Mouse (Mus musculus) CD4-positive, CD25-positive, alpha-beta regulatory T cell, adult 2 months (primary cell): ENCODE results near the gene Obp2b.

Source experiments
- DNase-seq: peaks from one replicate; pipeline ENCODE4 v3.0.0-alpha.2; 2012; ENCODE audit warnings: low read depth, low spot score

Gene Obp2b

GRCm38 (mm10) chr2:25776717-25777116 lies 39.9 kb downstream of the Obp2b start, which contains the start of gene Lcn11:
Lcn11 (plus strand) TSS chr2:25777017.
- DNase-seq, result no peak

DNA sequence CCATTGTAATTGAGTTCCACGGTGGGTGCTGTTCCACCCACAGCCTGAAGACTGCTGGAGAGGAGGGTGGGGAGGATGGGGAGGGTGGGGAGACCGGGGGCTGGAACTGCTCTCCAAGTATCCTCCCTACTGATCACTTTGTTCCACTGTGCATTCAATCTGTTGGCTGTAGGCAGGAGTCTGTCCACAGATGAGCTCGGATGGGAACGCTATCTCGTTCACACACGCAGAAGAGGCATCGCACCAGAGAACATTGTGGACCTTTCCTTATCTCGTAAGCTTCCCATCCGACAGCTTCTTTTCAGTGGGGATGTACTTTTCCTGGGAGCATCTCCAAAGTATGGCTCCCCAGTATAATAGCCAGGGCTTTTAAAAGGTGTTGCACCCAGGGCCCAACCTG lies 42.3 kb downstream of the Obp2b start:
- DNase-seq, result no peak

GRCm38 (mm10) chr2:25780921-25781320 lies 44.1 kb downstream of the Obp2b start:
- DNase-seq, result no peak

DNA sequence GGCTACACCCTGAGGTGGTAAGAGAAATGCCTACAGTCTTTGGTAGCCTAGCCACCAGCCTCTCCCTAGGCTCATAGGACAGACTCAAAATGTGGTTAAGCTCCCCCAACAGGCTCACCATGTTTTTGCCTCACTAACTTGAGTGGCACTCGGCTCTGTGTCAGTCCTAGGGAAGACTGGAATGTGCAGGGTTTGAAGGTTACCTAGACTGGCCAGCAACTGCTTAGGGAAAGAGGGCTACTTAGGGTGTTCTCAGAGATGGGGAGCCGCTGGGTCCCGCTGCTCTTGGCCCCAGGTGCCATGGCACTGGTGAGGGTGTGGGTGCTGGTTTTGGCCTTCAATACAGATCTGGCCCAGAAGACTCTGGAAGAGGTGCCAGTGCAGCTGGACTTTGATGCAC lies 45.1 kb downstream of the Obp2b start, which contains the start of gene Gm13539:
Gene Gm13539, plus strand, starts transcription at position 301 of the 400 bp plus-strand sequence.
- no peak for DNase-seq

DNA sequence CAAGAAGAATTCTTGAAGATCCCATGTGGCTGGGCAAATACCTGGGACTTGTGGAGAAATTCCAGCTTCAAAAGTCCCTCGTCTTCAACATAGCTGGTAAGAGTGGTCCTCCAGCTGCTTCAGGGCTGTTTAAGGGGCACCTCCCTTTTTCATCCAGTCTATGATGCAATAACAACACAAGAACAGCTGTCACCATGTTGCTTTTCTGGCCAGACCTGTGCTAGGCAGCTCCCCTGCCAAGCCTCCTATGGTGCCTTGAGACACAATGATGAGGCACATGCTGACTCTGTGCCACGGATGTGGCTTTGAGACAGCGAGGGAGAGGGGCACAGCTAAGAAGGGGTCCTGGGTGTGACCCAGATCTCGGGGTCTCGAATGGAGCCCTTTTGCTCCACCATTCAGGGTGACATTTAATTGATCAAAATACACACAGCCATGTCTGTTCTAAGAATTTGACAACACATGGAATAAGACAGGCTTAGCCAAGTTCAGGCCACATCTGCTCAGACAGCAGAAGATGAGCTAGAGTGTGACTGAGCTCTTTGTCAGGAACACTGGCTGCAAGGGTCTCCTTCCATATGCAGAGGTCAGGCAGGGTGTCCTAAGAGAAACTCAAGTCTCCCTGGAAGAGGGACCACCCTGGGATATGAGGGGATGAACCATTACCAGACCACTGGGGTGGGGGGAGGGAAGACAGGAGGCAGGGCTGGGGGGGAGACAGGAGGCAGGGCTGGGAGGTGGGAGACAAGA lies 48.9 kb downstream of the Obp2b start:
- no peak for DNase-seq

GRCm38 (mm10) chr2:25789092-25789491 lies 52.3 kb downstream of the Obp2b start:
- DNase-seq, result no peak
